Mouse (Mus musculus) C2C12 (cell line): ENCODE measurements around the gene Als2cr12.

Experiments
- CTCF ChIP-seq: IDR thresholded peaks from one replicate; pipeline ENCODE4 v1.5.1; 2011; ENCODE audit not compliant: control insufficient read depth, insufficient read depth, insufficient read length
- FOSL1 ChIP-seq: IDR thresholded peaks from one replicate; pipeline ENCODE4 v1.8.0; 2011; ENCODE audit warnings: mild to moderate bottlenecking, low read length; ENCODE audit not compliant: poor library complexity, insufficient read depth, severe bottlenecking
- MAX ChIP-seq: IDR thresholded peaks from one replicate; pipeline ENCODE4 v1.6.1; 2011; ENCODE audit warnings: mild to moderate bottlenecking, control low read depth
- MYOD1 ChIP-seq: IDR thresholded peaks from one replicate; pipeline ENCODE4 v1.6.1; 2011; ENCODE audit warnings: low read depth; ENCODE audit not compliant: control insufficient read depth, insufficient read length
- MYOG ChIP-seq: IDR thresholded peaks from one replicate; pipeline ENCODE4 v1.6.1; 2011; ENCODE audit not compliant: control insufficient read depth, insufficient read length; ENCODE audit errors: extremely low read depth
- USF1 ChIP-seq: IDR thresholded peaks from one replicate; pipeline ENCODE4 v1.6.1; 2011; ENCODE audit warnings: low read depth, mild to moderate bottlenecking, control low read depth, moderate library complexity

DNA sequence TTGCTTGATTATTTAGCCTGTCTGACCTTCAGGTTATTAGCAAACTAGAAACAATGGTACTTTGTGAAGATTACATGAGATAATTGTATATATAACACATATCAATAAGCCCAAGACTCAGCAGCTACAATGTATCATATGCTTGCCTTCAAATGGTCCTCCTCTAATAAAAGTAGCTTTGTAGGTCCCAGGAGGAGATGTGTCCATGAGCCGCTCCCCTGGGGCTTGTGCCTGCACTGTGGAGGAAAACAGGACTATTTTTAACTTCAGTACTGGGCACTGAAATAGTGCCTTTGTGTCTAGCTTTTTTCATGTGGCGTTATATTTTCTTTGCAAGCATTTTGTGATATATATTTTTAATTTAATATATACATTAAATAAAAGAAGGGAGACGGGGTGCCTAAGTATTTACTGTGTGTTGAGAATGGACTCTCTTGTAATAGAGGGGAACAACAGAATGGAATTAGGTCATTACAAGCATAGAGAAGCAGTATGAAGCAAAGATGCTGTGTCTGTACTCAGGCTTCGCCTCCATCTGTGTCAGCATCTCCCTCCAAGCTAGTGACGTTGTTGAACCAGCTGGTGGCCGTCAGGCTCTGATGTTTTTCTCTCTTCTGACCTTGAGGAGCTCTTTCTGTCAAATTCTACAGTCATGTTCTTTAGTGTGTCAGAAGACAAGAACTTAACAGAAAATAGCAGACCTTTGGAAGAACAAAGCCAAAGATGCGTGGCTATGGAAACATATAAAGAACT, 73.6 kb downstream of the Als2cr12 start:
- TF ChIP-seq CTCF (no peak), MYOG (no peak), FOSL1 (no peak), USF1 (no peak), MAX (no peak), MYOD1 (no peak)
